Mouse (Mus musculus) liver, embryonic 14.5 days (tissue): ENCODE measurements around the gene Tsc1.

ENCODE experiments used
- CTCF ChIP-seq: IDR thresholded peaks from 2 replicates; pipeline ENCODE4 v1.5.1; 2016; ENCODE audit warnings: antibody characterized with exemption, low read depth, control low read depth
- EP300 ChIP-seq: IDR thresholded peaks from 2 replicates; pipeline ENCODE4 v1.6.1; 2016; ENCODE audit warnings: antibody characterized with exemption, low read depth

GRCm38 (mm10) chr2:28622521-28623124, 18.4 kb upstream of the Tsc1 start:
- TF ChIP-seq CTCF (peak; percentile 95), EP300 (no peak)
